Mouse (Mus musculus) ES-Bruce4 (cell line): ENCODE data around the gene Morn1. TPM values are rescaled to one million over a fixed set of nuclear protein-coding genes. Genes with fewer than 3 reads are reported as not detected.

Source experiments
- H3K27ac ChIP-seq: 2 replicates; pipeline ENCODE4 v1.5.1; 2012; ENCODE audit warnings: low read length, inconsistent platforms; ENCODE audit not compliant: insufficient read depth
- H3K27me3 ChIP-seq: 2 replicates; pipeline ENCODE4 v1.6.1; 2012; ENCODE audit warnings: mild to moderate bottlenecking, low read length, inconsistent platforms; ENCODE audit not compliant: control insufficient read depth, poor library complexity, insufficient read depth, severe bottlenecking
- H3K36me3 ChIP-seq: 2 replicates; pipeline ENCODE4 v1.6.1; 2012; ENCODE audit warnings: inconsistent platforms, mild to moderate bottlenecking, low read length, moderate library complexity; ENCODE audit not compliant: control insufficient read depth, poor library complexity, insufficient read depth, severe bottlenecking
- H3K4me1 ChIP-seq: one replicate; pipeline ENCODE4 v1.8.1; 2011; ENCODE audit warnings: low read length; ENCODE audit not compliant: control insufficient read depth, insufficient read depth
- H3K4me3 ChIP-seq: 2 replicates; pipeline ENCODE4 v1.5.1; 2011; ENCODE audit warnings: low read depth, mild to moderate bottlenecking, low read length
- H3K9ac ChIP-seq: 2 replicates; pipeline ENCODE4 v1.6.1; 2012; ENCODE audit warnings: low read depth, mild to moderate bottlenecking, inconsistent platforms; ENCODE audit not compliant: poor library complexity, severe bottlenecking
- H3K9me3 ChIP-seq: replicated peaks from 2 replicates; pipeline ENCODE4 v1.6.1; 2012; ENCODE audit warnings: mild to moderate bottlenecking, low read length, inconsistent platforms; ENCODE audit not compliant: control insufficient read depth, poor library complexity, insufficient read depth, severe bottlenecking
- CTCF ChIP-seq: IDR thresholded peaks from one replicate; pipeline ENCODE4 v1.8.1; 2011; ENCODE audit warnings: low read depth, low read length
- EP300 ChIP-seq: IDR thresholded peaks from 2 replicates; pipeline ENCODE4 v1.6.1; 2011; ENCODE audit warnings: low read depth, low read length; ENCODE audit not compliant: insufficient read depth
- POLR2A ChIP-seq: IDR thresholded peaks from one replicate; pipeline ENCODE4 v1.8.1; 2011; ENCODE audit warnings: low read length; ENCODE audit not compliant: insufficient read depth
- polyA plus RNA-seq: library from polyadenylated mRNA; stranded (reverse); fragments of >200 nt; gene quantifications from 2 replicates; pipeline ENCODE4 v1.2.4, GENCODE M21; 2011; ENCODE audit warnings: low read depth; ENCODE audit not compliant: missing spikeins, insufficient read depth, insufficient read length

Morn1 gene
- polyA plus RNA-seq, 1 experiment, result 11.6 TPM

DNA sequence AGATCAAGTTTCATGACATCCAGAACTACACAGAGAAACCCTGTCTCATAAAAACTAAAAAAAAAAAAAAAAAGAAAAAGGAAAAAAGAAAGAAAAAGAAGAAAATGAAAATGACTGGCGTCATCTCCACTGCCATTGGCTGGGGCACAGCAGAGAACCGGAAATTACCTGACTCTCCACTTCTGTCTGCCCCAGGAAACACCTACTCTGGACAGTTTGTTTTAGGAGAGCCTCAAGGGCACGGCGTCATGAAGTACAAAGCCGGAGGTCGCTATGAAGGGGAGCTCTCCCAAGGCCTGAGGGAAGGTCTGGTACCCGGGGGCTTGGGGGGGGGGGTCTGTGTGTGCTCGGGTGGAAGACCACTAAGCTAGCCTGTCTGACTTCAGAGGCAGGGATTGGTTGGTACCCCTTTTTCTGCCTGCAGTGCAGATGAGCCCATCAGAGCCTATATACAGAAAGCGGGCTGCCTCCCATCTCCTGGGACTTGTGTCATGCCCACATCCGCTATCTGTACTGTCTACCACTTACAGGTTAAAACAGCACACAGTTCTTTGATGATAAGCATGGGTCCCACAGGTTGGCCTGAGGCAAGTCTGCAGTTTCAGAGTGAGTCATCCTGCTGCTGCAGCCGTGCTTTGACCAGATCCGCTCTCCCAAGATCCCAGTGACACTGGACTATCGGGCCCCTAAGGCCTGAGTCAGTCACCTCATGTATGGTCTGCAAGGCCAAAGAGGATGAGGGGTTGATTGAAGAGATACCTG is 4.5 kb downstream of the Morn1 start:
- no peak for TF ChIP-seq CTCF
- no peak for TF ChIP-seq POLR2A
- TF ChIP-seq EP300, result no peak
- no peaks in the 10 kb centered on the region for H3K36me3 ChIP-seq
- H3K27me3 ChIP-seq, result no peaks in the 10 kb centered on the region
- H3K4me3 ChIP-seq, result no peak overlapping the region
- no peaks in the 10 kb centered on the region for H3K9me3 ChIP-seq
- H3K4me1 ChIP-seq, result no peaks in the 10 kb centered on the region
- no peak overlapping the region for H3K27ac ChIP-seq
- H3K9ac ChIP-seq, result no peak overlapping the region

- Histone ChIP-seq H3K9me3 (no peaks in the 10 kb centered on the region), H3K36me3 (no peaks in the 10 kb centered on the region), H3K4me3 (no peak overlapping the region), H3K4me1 (no peaks in the 10 kb centered on the region), H3K9ac (no peak overlapping the region), H3K27ac (no peak overlapping the region), H3K27me3 (no peaks in the 10 kb centered on the region)
- no peak for TF ChIP-seq EP300
- no peak for TF ChIP-seq POLR2A
- no peak for TF ChIP-seq CTCF
These were observed 6.5 kb downstream of the Morn1 start for GRCm38 (mm10) chr4:155092718-155093430.

- TF ChIP-seq CTCF (no peak), EP300 (no peak), POLR2A (no peak)
- no peak overlapping the region for H3K27ac ChIP-seq
- no peak overlapping the region for H3K9ac ChIP-seq
- no peaks in the 10 kb centered on the region for H3K27me3 ChIP-seq
- no peaks in the 10 kb centered on the region for H3K4me1 ChIP-seq
- no peak overlapping the region for H3K4me3 ChIP-seq
- H3K9me3 ChIP-seq, result no peaks in the 10 kb centered on the region
- H3K36me3 ChIP-seq, result no peaks in the 10 kb centered on the region
These were observed 7.2 kb downstream of the Morn1 start for GRCm38 (mm10) chr4:155093431-155094149.

- H3K9me3 ChIP-seq, result no peaks in the 10 kb centered on the region
- H3K4me1 ChIP-seq, result no peaks in the 10 kb centered on the region
- no peak overlapping the region for H3K27ac ChIP-seq
- H3K4me3 ChIP-seq, result no peak overlapping the region
- no peaks in the 10 kb centered on the region for H3K36me3 ChIP-seq
- no peak overlapping the region for H3K9ac ChIP-seq
- no peaks in the 10 kb centered on the region for H3K27me3 ChIP-seq
- TF ChIP-seq CTCF (peak; percentile 93), POLR2A (no peak)
These were observed 8.2 kb downstream of the Morn1 start for GRCm38 (mm10) chr4:155094565-155094964.

GRCm38 (mm10) chr4:155095238-155095900 is 9.0 kb downstream of the Morn1 start:
- Histone ChIP-seq H3K4me1 (no peaks in the 10 kb centered on the region), H3K9me3 (no peaks in the 10 kb centered on the region), H3K4me3 (no peak overlapping the region), H3K36me3 (no peaks in the 10 kb centered on the region), H3K27ac (no peak overlapping the region), H3K9ac (no peak overlapping the region), H3K27me3 (no peaks in the 10 kb centered on the region)
- TF ChIP-seq CTCF (peak; percentile 98), POLR2A (no peak), EP300 (0 out of 2 replicates have a peak, but pooled peaks have one; percentile 20)
